Mouse (Mus musculus): Measurements from ENCODE around the gene Entpd3. TPM values are rescaled to one million over a fixed set of nuclear protein-coding genes. Genes with fewer than 3 reads are reported as not detected.

The Entpd3 gene
- polyA plus RNA-seq, 1 experiment from 2014 or later, result 0.19 TPM

DNA sequence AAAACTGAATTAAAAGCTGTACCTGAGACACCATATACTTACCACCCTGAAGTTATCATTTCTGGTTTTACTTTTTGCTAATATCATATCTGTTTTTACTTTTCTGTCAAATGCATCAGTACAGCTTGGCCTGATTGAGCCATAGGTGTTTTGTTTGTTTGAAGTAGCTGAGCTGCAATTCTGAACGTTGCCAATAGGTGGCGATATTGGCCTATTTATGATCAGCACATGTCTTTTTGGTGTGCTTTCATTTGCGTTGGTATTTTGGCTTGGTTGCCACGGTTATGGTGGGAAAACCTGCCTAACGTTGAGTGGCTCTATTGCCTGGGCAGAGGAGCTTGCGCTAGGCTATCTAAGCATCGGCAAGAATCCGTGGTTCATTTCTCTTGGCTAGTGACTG lies 37.6 kb upstream of the Entpd3 start:
- H3K4me2 ChIP-seq (ENCODE audit: low read depth, severe bottlenecking), result no peak overlapping the region
- no peaks in the 10 kb centered on the region for H3K27me3 ChIP-seq (ENCODE audit: control insufficient read depth, insufficient read depth, low read length)
- H3K36me3 ChIP-seq (ENCODE audit: control insufficient read depth, insufficient read depth, low read length), result no peaks in the 10 kb centered on the region
- no peak overlapping the region for H3K4me3 ChIP-seq (ENCODE audit: low read depth, low read length)
- no peak overlapping the region for H3K27ac ChIP-seq (replicated peaks; ENCODE audit: low read depth, low read length)
- ATAC-seq (ENCODE audit: insufficient number of reproducible peaks, low FRiP score, low TSS enrichment, low read depth), result 0 out of 2 replicates have a peak, but pooled peaks have one; percentile 51
- no peak overlapping the region for H3K9ac ChIP-seq (ENCODE audit: low read length)
- no peaks in the 10 kb centered on the region for H3K4me1 ChIP-seq (ENCODE audit: control insufficient read depth, insufficient read depth, low read length)
- peak; percentile 94 for DNase-seq (ENCODE audit: low spot score)
- no peaks in the 10 kb centered on the region for H3K9me3 ChIP-seq (ENCODE audit: control insufficient read depth, low read length)
- 12% methylated on average over 8 of the region's 8 CpGs for WGBS

DNA sequence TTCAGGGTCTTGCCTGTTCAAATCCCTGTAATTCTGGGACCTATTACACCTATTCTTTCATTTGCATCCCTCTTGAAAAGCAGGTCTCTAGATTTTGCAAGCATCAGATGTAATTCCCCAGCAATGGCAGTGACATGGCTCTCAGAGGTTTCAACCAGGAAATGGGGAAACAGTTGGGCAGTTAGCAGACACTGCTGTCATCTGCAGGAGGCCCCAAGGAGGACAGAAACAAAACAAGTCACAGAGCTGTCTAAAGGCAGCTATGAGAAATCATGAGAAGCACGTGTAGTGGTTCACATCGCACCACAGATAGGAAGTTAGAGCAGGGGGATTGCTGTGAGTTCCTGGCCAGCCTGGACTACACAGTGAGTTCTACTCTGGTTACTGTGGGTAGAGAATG lies 35.2 kb upstream of the Entpd3 start:
- Histone ChIP-seq H3K4me1 (ENCODE audit: control insufficient read depth, insufficient read depth, low read length) (no peaks in the 10 kb centered on the region), H3K4me2 (ENCODE audit: low read depth, severe bottlenecking) (no peak overlapping the region), H3K27ac (replicated peaks; ENCODE audit: low read depth, low read length) (no peak overlapping the region), H3K4me3 (ENCODE audit: low read depth, low read length) (no peak overlapping the region), H3K9me3 (ENCODE audit: control insufficient read depth, low read length) (no peaks in the 10 kb centered on the region), H3K27me3 (ENCODE audit: control insufficient read depth, insufficient read depth, low read length) (no peaks in the 10 kb centered on the region), H3K9ac (ENCODE audit: low read length) (no peak overlapping the region), H3K36me3 (ENCODE audit: control insufficient read depth, insufficient read depth, low read length) (no peaks in the 10 kb centered on the region)
- no peak for DNase-seq (ENCODE audit: low spot score)
- 79% methylated on average over 2 of the region's 2 CpGs for whole genome bisulfite sequencing
- no peak for ATAC-seq (ENCODE audit: insufficient number of reproducible peaks, low FRiP score, low TSS enrichment, low read depth)

DNA sequence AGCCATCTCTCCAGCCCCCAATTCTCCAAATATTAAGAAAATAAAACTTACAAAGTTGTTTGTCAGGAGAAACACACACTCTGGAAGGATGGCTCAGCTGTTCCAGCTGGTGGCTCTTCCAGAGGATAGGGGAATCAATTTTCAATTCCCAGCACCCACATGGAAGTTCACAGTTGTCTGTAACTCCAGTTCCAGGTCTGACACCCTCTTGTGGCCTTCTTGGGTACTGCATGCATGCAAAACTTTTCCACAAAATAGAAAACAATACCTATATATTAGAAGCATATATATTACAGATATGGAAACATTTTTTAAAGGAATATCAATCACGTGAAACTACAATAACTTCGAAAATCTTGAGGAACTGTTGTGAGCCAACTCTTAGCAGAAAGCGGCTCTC lies 27.8 kb upstream of the Entpd3 start:
- no peaks in the 10 kb centered on the region for H3K9me3 ChIP-seq (ENCODE audit: control insufficient read depth, low read length)
- H3K27me3 ChIP-seq (ENCODE audit: control insufficient read depth, insufficient read depth, low read length), result no peaks in the 10 kb centered on the region
- H3K27ac ChIP-seq (replicated peaks; ENCODE audit: low read depth, low read length), result no peak overlapping the region
- H3K36me3 ChIP-seq (ENCODE audit: control insufficient read depth, insufficient read depth, low read length), result no peaks in the 10 kb centered on the region
- no peak overlapping the region for H3K9ac ChIP-seq (ENCODE audit: low read length)
- no peak overlapping the region for H3K4me2 ChIP-seq (ENCODE audit: low read depth, severe bottlenecking)
- no peak overlapping the region for H3K4me3 ChIP-seq (ENCODE audit: low read depth, low read length)
- H3K4me1 ChIP-seq (ENCODE audit: control insufficient read depth, insufficient read depth, low read length), result no peaks in the 10 kb centered on the region
- ATAC-seq (ENCODE audit: insufficient number of reproducible peaks, low FRiP score, low TSS enrichment, low read depth) (no peak), DNase-seq (ENCODE audit: low spot score) (peak; percentile 40)
- WGBS, result 78% methylated on average over 3 of the region's 3 CpGs

DNA sequence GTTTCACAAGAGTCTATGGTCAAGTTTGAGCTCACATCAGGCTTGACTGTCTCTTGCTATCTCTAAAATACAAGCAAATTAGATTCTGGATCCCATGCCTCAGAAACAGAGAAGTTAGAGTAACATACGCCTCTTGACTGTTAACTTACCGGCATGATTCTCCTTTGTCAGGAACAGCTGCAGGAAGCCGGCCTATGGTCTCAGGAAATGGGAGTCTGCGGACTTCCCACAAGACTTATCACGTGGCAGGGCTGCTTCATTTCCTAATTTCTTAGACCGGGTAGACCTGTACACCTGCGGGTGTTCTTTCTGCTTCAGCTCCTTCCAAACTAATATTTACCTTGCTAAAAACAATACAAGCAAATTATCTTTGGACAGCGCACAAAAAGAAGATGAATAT lies 22.9 kb upstream of the Entpd3 start:
- WGBS, result 83% methylated on average over 8 of the region's 8 CpGs
- Histone ChIP-seq H3K4me2 (ENCODE audit: low read depth, severe bottlenecking) (no peak overlapping the region), H3K27ac (replicated peaks; ENCODE audit: low read depth, low read length) (no peak overlapping the region), H3K4me3 (ENCODE audit: low read depth, low read length) (no peak overlapping the region), H3K36me3 (ENCODE audit: control insufficient read depth, insufficient read depth, low read length) (no peaks in the 10 kb centered on the region), H3K9me3 (ENCODE audit: control insufficient read depth, low read length) (no peaks in the 10 kb centered on the region), H3K9ac (ENCODE audit: low read length) (no peak overlapping the region), H3K4me1 (ENCODE audit: control insufficient read depth, insufficient read depth, low read length) (no peaks in the 10 kb centered on the region), H3K27me3 (ENCODE audit: control insufficient read depth, insufficient read depth, low read length) (no peaks in the 10 kb centered on the region)
- no peak for ATAC-seq (ENCODE audit: insufficient number of reproducible peaks, low FRiP score, low TSS enrichment, low read depth)
- DNase-seq (ENCODE audit: low spot score), result no peak

DNA sequence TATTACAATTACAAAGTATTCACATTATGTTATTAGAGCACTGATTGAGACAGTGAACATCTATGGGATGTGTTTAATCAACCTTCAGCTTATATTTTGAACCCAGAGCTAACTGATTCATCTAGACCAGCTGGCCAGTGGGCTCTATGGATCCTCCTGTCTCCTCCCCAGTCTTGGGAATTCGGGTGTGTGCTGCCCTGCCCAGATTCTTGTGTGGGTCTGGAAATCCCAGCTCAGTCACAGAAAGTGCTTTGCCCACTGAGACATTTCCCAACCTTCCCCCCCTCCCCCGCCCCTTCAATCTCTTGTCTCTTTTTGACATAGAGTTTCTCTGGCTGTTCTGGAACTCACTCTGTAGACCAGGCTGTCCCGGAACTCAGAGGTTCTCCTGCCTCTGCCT lies 20.7 kb upstream of the Entpd3 start:
- no peak overlapping the region for H3K9ac ChIP-seq (ENCODE audit: low read length)
- WGBS, result 78% methylated on average over 3 of the region's 3 CpGs
- H3K27me3 ChIP-seq (ENCODE audit: control insufficient read depth, insufficient read depth, low read length), result no peaks in the 10 kb centered on the region
- DNase-seq (ENCODE audit: low spot score) (no peak), ATAC-seq (ENCODE audit: insufficient number of reproducible peaks, low FRiP score, low TSS enrichment, low read depth) (no peak)
- no peak overlapping the region for H3K27ac ChIP-seq (replicated peaks; ENCODE audit: low read depth, low read length)
- H3K36me3 ChIP-seq (ENCODE audit: control insufficient read depth, insufficient read depth, low read length), result no peaks in the 10 kb centered on the region
- no peaks in the 10 kb centered on the region for H3K4me1 ChIP-seq (ENCODE audit: control insufficient read depth, insufficient read depth, low read length)
- H3K4me2 ChIP-seq (ENCODE audit: low read depth, severe bottlenecking), result no peak overlapping the region
- H3K4me3 ChIP-seq (ENCODE audit: low read depth, low read length), result no peak overlapping the region
- no peaks in the 10 kb centered on the region for H3K9me3 ChIP-seq (ENCODE audit: control insufficient read depth, low read length)

DNA sequence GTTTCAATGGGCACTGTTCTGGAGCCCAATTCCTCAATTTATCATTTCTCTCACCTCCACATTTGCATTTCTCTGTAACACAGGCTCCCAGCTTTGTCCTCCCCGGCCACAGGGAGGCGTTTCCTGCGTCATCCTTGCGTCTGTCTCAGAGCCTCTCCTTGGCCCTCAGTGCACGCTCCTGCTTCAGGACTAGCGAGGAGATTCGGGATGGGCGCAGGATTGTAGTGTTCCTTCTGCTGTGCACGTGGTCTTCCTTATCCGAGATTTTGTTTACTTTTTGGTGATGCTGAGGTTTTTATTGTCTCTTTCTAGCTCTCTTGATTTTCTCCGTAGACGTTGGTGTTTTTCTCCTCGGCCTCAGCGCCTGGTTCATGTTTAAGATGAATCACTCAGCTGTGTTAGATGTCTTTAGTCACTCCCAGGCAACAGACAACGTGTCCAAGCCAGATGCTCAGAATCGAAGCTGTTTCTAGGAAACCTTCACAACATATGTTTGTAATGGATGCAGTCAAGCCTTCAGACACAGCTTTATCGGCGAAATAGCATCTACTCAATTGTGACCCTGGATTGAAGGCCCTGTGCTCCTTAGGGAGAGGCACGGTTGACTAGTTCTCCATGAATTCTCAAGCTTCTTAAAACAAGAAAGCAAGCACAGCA lies 20.0 kb upstream of the Entpd3 start:
- Histone ChIP-seq H3K27ac (replicated peaks; ENCODE audit: low read depth, low read length) (no peak overlapping the region), H3K4me1 (ENCODE audit: control insufficient read depth, insufficient read depth, low read length) (no peaks in the 10 kb centered on the region), H3K4me2 (ENCODE audit: low read depth, severe bottlenecking) (no peak overlapping the region), H3K4me3 (ENCODE audit: low read depth, low read length) (no peak overlapping the region), H3K27me3 (ENCODE audit: control insufficient read depth, insufficient read depth, low read length) (no peaks in the 10 kb centered on the region), H3K9ac (ENCODE audit: low read length) (no peak overlapping the region), H3K36me3 (ENCODE audit: control insufficient read depth, insufficient read depth, low read length) (no peaks in the 10 kb centered on the region), H3K9me3 (ENCODE audit: control insufficient read depth, low read length) (no peaks in the 10 kb centered on the region)
- ATAC-seq (ENCODE audit: insufficient number of reproducible peaks, low FRiP score, low TSS enrichment, low read depth), result no peak
- no peak for DNase-seq (ENCODE audit: low spot score)
- WGBS, result 60% methylated on average over 19 of the region's 19 CpGs

DNA sequence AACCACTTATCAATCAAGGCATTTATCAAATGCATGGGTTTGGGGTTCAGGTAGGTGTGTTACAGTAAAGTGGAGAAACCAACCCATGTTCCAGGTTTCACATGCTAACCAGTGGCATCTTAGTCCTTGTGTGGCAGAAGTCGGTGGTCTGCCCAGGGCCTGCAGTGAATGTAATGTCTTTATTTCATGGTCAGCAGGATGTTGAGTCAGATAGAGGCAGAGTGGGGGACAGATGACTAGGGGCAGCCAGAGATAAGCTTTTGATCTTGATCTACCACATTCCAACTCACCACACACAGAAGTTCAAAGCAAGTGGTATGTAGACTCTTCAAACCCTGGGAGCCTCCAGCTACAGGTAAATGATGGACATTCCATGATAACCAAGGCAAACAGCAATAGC lies 18.5 kb upstream of the Entpd3 start:
- ATAC-seq (ENCODE audit: insufficient number of reproducible peaks, low FRiP score, low TSS enrichment, low read depth) (no peak), DNase-seq (ENCODE audit: low spot score) (no peak)
- Histone ChIP-seq H3K27ac (replicated peaks; ENCODE audit: low read depth, low read length) (no peak overlapping the region), H3K4me2 (ENCODE audit: low read depth, severe bottlenecking) (no peak overlapping the region), H3K4me3 (ENCODE audit: low read depth, low read length) (no peak overlapping the region), H3K27me3 (ENCODE audit: control insufficient read depth, insufficient read depth, low read length) (no peaks in the 10 kb centered on the region), H3K9ac (ENCODE audit: low read length) (no peak overlapping the region), H3K9me3 (ENCODE audit: control insufficient read depth, low read length) (no peaks in the 10 kb centered on the region), H3K4me1 (ENCODE audit: control insufficient read depth, insufficient read depth, low read length) (no peaks in the 10 kb centered on the region), H3K36me3 (ENCODE audit: control insufficient read depth, insufficient read depth, low read length) (no peaks in the 10 kb centered on the region)
- 96% methylated on average over 1 of the region's 1 CpGs for WGBS

DNA sequence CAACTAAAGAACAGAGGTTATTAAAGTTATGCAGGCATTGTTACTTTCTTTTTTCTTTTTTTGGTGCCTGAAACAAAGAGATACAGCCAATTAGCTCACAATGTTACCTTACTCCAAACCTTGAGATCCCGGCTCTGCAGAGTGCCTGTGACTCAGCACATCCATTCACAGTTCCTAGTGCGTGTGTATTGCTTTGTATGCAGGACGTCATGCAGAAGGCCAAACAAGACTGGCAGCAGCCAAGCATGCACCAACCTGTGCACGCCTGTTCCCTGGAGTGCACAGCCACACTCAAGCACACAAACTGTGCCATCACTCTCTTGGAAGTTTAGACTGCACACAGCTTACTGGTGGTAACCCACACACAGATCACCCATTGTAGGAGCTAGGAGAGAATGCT lies 12.3 kb upstream of the Entpd3 start:
- DNase-seq (ENCODE audit: low spot score) (no peak), ATAC-seq (ENCODE audit: insufficient number of reproducible peaks, low FRiP score, low TSS enrichment, low read depth) (no peak)
- WGBS, result 85% methylated on average over 4 of the region's 4 CpGs
- no peak overlapping the region for H3K27ac ChIP-seq (replicated peaks; ENCODE audit: low read depth, low read length)
- no peaks in the 10 kb centered on the region for H3K4me1 ChIP-seq (ENCODE audit: control insufficient read depth, insufficient read depth, low read length)
- no peak overlapping the region for H3K4me2 ChIP-seq (ENCODE audit: low read depth, severe bottlenecking)
- H3K4me3 ChIP-seq (ENCODE audit: low read depth, low read length), result no peak overlapping the region
- no peaks in the 10 kb centered on the region for H3K9me3 ChIP-seq (ENCODE audit: control insufficient read depth, low read length)
- H3K36me3 ChIP-seq (ENCODE audit: control insufficient read depth, insufficient read depth, low read length), result no peaks in the 10 kb centered on the region
- no peaks in the 10 kb centered on the region for H3K27me3 ChIP-seq (ENCODE audit: control insufficient read depth, insufficient read depth, low read length)
- H3K9ac ChIP-seq (ENCODE audit: low read length), result no peak overlapping the region

DNA sequence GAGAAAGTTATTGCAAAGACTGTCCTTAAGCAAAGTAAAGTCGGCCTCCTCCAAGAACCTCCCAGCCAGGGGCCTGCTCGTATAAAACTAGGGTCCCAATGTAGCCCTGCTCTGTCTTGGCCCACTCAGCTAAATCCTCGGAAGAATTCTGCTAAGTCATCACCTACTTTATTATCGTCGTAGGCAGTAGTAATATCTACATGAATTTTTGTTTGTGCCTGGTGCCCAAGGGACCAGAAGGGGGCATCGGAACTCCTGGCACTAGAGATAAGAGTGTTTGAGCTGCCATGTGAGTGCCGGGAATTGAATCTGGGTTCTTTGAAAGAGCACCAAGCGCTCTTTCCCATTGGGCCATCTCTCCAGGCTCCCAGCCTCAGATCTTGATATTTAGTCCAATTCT lies 11.7 kb upstream of the Entpd3 start:
- H3K27me3 ChIP-seq (ENCODE audit: control insufficient read depth, insufficient read depth, low read length), result no peaks in the 10 kb centered on the region
- no peak for DNase-seq (ENCODE audit: low spot score)
- no peak for ATAC-seq (ENCODE audit: insufficient number of reproducible peaks, low FRiP score, low TSS enrichment, low read depth)
- 89% methylated on average over 8 of the region's 8 CpGs for WGBS
- H3K4me1 ChIP-seq (ENCODE audit: control insufficient read depth, insufficient read depth, low read length), result no peaks in the 10 kb centered on the region
- H3K27ac ChIP-seq (replicated peaks; ENCODE audit: low read depth, low read length), result no peak overlapping the region
- no peak overlapping the region for H3K9ac ChIP-seq (ENCODE audit: low read length)
- H3K4me2 ChIP-seq (ENCODE audit: low read depth, severe bottlenecking), result no peak overlapping the region
- no peak overlapping the region for H3K4me3 ChIP-seq (ENCODE audit: low read depth, low read length)
- H3K9me3 ChIP-seq (ENCODE audit: control insufficient read depth, low read length), result no peaks in the 10 kb centered on the region
- no peaks in the 10 kb centered on the region for H3K36me3 ChIP-seq (ENCODE audit: control insufficient read depth, insufficient read depth, low read length)

Measured in limb, embryonic 11.5 days (tissue).